Mouse (Mus musculus) right cerebral cortex, postnatal 10 days (tissue): ENCODE results near the gene Olfr1.

Source experiments
- DNase-seq, 2 experiments: peaks; one replicate each; pipeline ENCODE4 v3.0.0; 2021; ENCODE audit warnings: low spot score in 2 of 2

Olfr1 gene

GRCm38 (mm10) chr11:73399514-73399913 is at the start of gene Olfr1:
TSS of gene Olfr1 (minus strand) at chr11:73399614.
- no peak for DNase-seq

GRCm38 (mm10) chr11:73428377-73428776 is 29.0 kb upstream of the Olfr1 start, which contains the start of gene Olfr378:
TSS of gene Olfr378 (minus strand) at chr11:73428477.
- DNase-seq = no peak

- no peak for DNase-seq
Measured at GRCm38 (mm10) chr11:73395374-73395773, 4.0 kb downstream of the Olfr1 start.

GRCm38 (mm10) chr11:73370946-73371345 is 28.5 kb downstream of the Olfr1 start, which contains the start of gene Olfr376:
TSS of gene Olfr376 (plus strand) at chr11:73371246.
- no peak for DNase-seq

GRCm38 (mm10) chr11:73350483-73350882 is 48.9 kb downstream of the Olfr1 start, which contains the start of gene Olfr20:
TSS of gene Olfr20 (plus strand) at chr11:73350783.
- DNase-seq = no peak
